Mouse (Mus musculus): ENCODE measurements at regions not wholly inside any gene's neighbourhood (a gene's known extent, or its start where the extent isn't known, plus 50 kb on each side); places are given as distances from the start of the nearest gene placed in this dataset.

DNA sequence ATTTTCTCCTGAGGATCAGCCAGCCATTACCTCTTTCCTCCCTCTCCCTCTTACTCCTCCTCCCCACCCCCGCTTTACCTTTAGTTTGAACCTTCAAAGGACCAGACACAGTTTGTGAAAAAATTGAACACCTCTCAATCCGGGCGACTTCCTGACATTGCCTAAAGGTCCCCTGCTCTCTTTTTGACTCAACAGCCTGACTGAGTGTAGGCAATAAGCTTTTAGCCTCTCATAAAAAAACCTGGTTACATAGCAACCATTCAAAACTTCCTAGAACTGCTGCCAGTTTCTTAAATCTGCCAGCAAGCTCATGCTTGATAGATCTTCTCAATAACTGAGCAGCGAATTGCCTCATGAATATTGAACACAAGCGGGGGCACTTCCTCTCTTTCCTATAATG is 71.7 kb downstream of the Zfp945 start:
- DNase-seq (ENCODE audit: low spot score) = no peak

DNA sequence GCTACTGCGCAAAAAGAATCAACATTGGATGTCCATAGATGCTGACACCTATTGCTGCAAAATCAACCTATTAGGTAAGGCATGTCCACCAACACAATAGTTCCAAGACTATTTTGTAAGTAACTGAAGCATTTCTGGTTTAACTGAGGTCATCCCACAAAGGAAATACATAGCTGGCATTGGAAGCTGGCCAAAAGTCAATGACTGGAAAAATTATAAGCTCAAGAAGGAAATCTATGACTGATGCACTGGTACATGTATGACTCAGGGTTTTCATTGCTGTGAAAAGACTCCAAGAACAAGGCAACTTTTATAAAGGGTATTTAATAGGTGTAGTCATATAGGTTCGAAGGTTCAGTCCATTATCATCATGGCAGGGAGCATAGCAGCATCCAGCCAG is 82.5 kb downstream of the Zfp945 start:
- no peak for DNase-seq (ENCODE audit: low spot score)

DNA sequence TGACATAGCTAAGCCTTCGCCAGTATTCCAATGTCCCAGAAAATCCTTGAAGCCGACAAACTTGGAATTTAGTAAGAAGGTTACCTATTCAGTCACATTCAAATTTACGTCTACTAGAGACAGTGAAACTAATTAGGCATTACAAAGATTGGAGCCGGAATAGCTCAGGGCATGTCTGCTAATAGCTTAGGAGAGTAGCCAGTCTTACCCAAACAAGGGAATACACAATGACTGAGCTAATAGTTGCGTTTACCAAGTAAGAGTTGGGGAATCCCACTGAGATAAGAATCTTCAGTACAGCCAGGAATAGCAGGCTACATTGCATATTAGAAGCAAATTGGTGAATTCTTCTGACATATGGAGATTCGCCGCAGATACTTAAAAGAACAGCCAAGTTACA is 121.2 kb downstream of the Zfp945 start:
- DNase-seq (ENCODE audit: low spot score) = no peak

DNA sequence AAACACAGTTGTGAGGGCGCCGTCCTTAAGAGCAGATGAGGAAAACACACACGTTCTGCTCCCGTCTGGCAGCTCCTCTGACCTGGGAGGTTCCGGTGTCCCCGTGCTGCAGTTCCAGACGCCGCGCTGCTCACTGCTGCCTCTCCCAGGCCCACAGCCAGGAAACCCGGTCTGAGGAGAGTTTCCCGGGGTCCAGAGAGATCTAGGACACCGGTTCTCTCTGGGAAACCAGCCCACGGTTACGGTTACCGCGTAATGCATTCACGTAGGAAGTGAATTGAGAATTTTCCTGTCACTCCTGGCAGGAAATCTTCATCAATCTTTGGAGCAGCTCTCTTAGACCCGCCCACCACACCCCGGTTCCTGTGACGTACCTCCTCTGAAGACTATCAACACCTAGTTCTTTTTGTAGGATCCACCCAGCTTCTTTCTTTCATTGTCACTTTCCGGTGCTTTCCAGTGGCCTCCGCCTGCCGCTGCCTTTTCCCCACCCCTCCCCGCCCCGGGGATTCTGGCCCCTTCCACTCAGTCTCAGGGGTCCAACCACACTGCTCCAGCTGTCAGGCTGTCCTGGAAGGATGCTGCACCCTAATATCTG is 127.3 kb downstream of the Zfp945 start:
- DNase-seq (ENCODE audit: low spot score) = peak; percentile 79

- no peak for DNase-seq (ENCODE audit: low spot score)
Observed at GRCm38 (mm10) chr17:22739173-22739572, 127.8 kb downstream of the Zfp945 start.

DNA sequence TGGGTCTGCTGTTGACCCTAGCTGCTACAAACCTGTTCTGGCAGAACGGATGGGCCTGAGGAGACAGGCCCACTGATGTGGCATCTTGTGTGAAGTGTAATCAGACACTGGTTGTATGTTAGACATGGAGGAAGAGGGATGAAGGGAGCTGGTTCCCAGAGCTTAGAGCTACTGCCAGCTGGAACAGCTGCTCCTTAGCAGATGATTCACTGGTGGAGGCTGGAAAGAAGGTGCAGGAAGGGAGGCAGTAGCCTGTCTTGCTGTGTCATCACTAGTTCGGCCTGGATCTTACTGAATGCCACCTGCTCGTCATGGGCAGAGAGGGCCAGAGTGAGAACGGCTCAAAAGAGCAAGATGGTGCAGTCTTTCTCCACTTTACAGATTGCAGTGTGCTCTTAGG is 130.6 kb downstream of the Zfp945 start:
- no peak for DNase-seq (ENCODE audit: low spot score)
